Mouse (Mus musculus) E14TG2a.4 (cell line): ENCODE data around the gene G3bp1.

Source experiments
- CTCF ChIP-seq: conservative IDR thresholded peaks from 2 replicates; pipeline ENCODE4 v1.5.1; 2014; ENCODE audit warnings: low read length
- NANOG ChIP-seq: IDR thresholded peaks from 2 replicates; pipeline ENCODE4 v1.6.1; 2014; ENCODE audit warnings: borderline replicate concordance, low read length, mixed read lengths
- POU5F1 ChIP-seq: IDR thresholded peaks from 2 replicates; pipeline ENCODE4 v1.6.1; 2014; ENCODE audit warnings: low read length, borderline replicate concordance

GRCm38 (mm10) chr11:55471467-55471866 lies 2.0 kb downstream of the G3bp1 start:
- TF ChIP-seq CTCF (no peak), POU5F1 (no peak), NANOG (no peak)
